Mouse (Mus musculus): ENCODE measurements around the gene Jup. TPM values are rescaled to one million over a fixed set of nuclear protein-coding genes. Genes with fewer than 3 reads are reported as not detected.

Jup gene
- polyA plus RNA-seq, 1 experiment from 2014 or later, result 26.7 TPM

DNA sequence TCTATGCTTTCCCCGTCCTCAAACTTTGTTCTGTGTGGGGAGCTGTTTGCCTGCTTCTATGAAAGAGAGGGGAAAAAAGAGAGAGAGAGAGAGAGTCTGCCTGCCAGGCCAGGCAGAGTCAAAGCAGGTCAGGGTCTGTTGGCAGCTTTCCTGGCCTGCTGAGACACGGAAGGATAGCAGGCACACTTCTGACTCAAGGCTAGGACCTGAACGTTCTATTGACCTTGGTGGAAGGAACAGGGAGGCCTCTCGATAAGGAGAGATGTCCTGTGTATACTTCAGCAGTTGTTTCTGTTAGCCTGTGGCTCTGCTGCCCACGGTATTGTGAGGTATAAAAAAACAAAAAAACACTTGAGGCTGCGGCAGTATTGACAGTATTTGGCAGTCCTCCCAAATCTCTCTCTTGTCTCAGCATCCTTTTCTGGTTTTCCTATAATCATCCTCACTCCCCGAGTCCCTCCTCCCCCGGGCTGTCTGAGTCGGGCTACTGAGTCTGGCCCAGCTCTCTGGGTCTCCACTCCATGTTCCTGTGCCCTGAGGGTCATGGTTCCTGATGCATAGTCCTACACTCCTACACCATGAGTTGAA is 31.1 kb upstream of the Jup start:
- H3K9ac ChIP-seq (ENCODE audit: low read depth, low read length), result no peak overlapping the region
- H3K4me1 ChIP-seq (replicated peaks; ENCODE audit: control insufficient read depth, insufficient read depth, low read length), result no peaks in the 10 kb centered on the region
- no peak overlapping the region for H3K4me3 ChIP-seq (ENCODE audit: low read depth, low read length)
- DNase-seq (ENCODE audit: low spot score), result no peak
- H3K27me3 ChIP-seq (ENCODE audit: control insufficient read depth, insufficient read depth, low read length), result no peaks in the 10 kb centered on the region
- 85% methylated on average over 9 of the region's 9 CpGs for WGBS
- H3K36me3 ChIP-seq (ENCODE audit: control insufficient read depth, insufficient read depth, low read length), result no peaks in the 10 kb centered on the region
- H3K4me2 ChIP-seq (replicated peaks; ENCODE audit: low read depth, low read length), result no peak overlapping the region
- ATAC-seq (ENCODE audit: low FRiP score), result no peak
- H3K9me3 ChIP-seq (ENCODE audit: control insufficient read depth, low read length), result no peaks in the 10 kb centered on the region
- no peak overlapping the region for H3K27ac ChIP-seq (ENCODE audit: low read depth, low read length)

DNA sequence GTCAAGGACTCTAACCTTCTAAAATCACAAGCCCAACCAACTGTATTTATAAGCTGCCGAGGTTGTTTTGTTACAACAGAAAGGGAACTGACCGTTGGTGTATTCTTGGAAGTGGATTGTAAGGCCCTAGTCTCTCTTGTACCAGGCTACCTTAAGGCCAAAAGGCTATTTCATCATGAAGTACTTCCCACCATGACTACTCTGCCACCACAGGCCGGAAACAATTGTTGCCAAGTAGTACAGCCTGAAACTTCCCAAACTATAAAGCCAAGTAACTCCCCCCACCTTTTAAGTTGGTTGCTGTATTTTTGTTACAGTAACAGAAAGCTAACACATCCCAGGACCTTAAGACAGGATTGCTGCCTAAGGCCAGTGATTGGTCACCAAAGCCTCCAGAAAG is 29.3 kb upstream of the Jup start:
- Histone ChIP-seq H3K4me1 (replicated peaks; ENCODE audit: control insufficient read depth, insufficient read depth, low read length) (no peaks in the 10 kb centered on the region), H3K4me3 (ENCODE audit: low read depth, low read length) (no peak overlapping the region), H3K9me3 (ENCODE audit: control insufficient read depth, low read length) (no peaks in the 10 kb centered on the region), H3K9ac (ENCODE audit: low read depth, low read length) (no peak overlapping the region), H3K4me2 (replicated peaks; ENCODE audit: low read depth, low read length) (no peak overlapping the region), H3K36me3 (ENCODE audit: control insufficient read depth, insufficient read depth, low read length) (no peaks in the 10 kb centered on the region), H3K27me3 (ENCODE audit: control insufficient read depth, insufficient read depth, low read length) (no peaks in the 10 kb centered on the region), H3K27ac (ENCODE audit: low read depth, low read length) (no peak overlapping the region)
- WGBS, result 87% methylated on average over 3 of the region's 3 CpGs
- ATAC-seq (ENCODE audit: low FRiP score) (no peak), DNase-seq (ENCODE audit: low spot score) (no peak)

DNA sequence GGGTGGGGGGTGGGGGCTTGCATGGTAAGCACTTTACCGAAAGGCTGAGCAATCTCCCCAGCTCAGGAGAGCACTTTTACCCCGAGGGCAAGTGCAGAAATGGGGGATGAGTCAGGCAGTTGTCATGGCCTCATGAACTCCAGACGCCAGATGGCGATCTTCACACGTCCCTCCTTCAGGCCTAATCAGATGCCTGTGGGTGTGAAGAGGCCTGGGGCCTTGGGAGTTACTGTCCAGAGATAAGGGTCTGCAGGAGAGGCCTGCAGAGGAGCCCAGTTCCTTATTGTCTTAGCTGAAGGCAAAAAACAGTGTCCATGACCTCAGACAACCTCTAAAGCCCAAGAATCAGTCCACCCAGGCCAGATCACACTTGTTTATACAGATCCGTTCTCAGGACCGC is 28.3 kb upstream of the Jup start:
- WGBS, result 36% methylated on average over 7 of the region's 7 CpGs

DNA sequence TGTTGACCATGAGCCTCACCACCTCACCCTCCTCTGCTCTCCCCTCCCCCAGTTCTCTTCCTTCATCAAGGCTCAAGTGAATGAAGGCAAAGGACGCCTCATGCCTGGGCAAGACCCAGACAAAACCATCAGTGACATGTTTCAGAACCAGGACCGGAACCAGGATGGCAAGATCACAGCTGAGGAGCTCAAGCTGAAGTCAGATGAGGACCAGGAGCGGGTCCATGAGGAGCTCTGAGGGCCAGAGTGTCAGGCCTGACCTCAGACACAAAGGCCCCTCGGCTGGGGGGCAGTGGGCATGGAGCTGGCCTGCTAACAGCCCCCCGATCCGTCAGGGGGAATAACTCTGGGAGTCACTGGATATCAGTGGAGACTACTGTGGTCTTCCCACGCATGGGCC is 26.3 kb upstream of the Jup start:
- 91% methylated on average over 7 of the region's 7 CpGs for WGBS
- H3K27me3 ChIP-seq (ENCODE audit: control insufficient read depth, insufficient read depth, low read length), result no peaks in the 10 kb centered on the region
- H3K4me3 ChIP-seq (ENCODE audit: low read depth, low read length), result no peak overlapping the region
- H3K9me3 ChIP-seq (ENCODE audit: control insufficient read depth, low read length), result no peaks in the 10 kb centered on the region
- no peaks in the 10 kb centered on the region for H3K36me3 ChIP-seq (ENCODE audit: control insufficient read depth, insufficient read depth, low read length)
- no peak overlapping the region for H3K4me2 ChIP-seq (replicated peaks; ENCODE audit: low read depth, low read length)
- no peak for DNase-seq (ENCODE audit: low spot score)
- no peaks in the 10 kb centered on the region for H3K4me1 ChIP-seq (replicated peaks; ENCODE audit: control insufficient read depth, insufficient read depth, low read length)
- no peak overlapping the region for H3K9ac ChIP-seq (ENCODE audit: low read depth, low read length)
- no peak for ATAC-seq (ENCODE audit: low FRiP score)
- H3K27ac ChIP-seq (ENCODE audit: low read depth, low read length), result no peak overlapping the region

More for the DNA sequence above, 28.3 kb upstream of the Jup start:
- Histone ChIP-seq H3K27me3 (ENCODE audit: control insufficient read depth, insufficient read depth, low read length) (no peaks in the 10 kb centered on the region), H3K4me1 (replicated peaks; ENCODE audit: control insufficient read depth, insufficient read depth, low read length) (no peaks in the 10 kb centered on the region), H3K4me2 (replicated peaks; ENCODE audit: low read depth, low read length) (no peak overlapping the region), H3K4me3 (ENCODE audit: low read depth, low read length) (no peak overlapping the region), H3K27ac (ENCODE audit: low read depth, low read length) (no peak overlapping the region), H3K9ac (ENCODE audit: low read depth, low read length) (0 out of 2 replicates have a peak overlapping the region, but pooled peaks have one; percentile 15), H3K9me3 (ENCODE audit: control insufficient read depth, low read length) (no peaks in the 10 kb centered on the region), H3K36me3 (ENCODE audit: control insufficient read depth, insufficient read depth, low read length) (no peaks in the 10 kb centered on the region)
- DNase-seq (ENCODE audit: low spot score) (peak; percentile 68), ATAC-seq (ENCODE audit: low FRiP score) (peak; percentile 57; the same call in 1 of the 2 replicates)

DNA sequence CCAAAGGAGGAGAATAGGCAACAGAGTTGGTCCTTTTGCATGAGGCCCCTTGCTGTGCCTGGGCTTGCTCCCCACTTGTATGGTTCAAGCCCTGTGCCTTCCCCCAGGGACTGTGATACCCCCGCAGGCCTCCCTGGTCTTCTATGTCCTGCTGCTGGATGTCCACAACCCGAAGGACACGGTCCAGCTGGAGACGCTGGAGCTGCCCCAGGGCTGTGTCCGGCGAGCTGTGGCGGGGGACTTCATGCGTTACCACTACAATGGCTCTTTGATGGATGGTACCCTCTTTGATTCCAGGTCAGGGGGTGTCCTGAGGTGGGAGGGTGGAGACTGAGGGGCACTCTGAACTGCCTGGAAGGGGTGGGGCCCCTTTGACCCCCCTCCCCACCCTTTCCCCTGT is 24.0 kb upstream of the Jup start:
- H3K4me2 ChIP-seq (replicated peaks; ENCODE audit: low read depth, low read length), result no peak overlapping the region
- 39% methylated on average over 7 of the region's 8 CpGs for WGBS
- no peaks in the 10 kb centered on the region for H3K4me1 ChIP-seq (replicated peaks; ENCODE audit: control insufficient read depth, insufficient read depth, low read length)
- H3K27me3 ChIP-seq (ENCODE audit: control insufficient read depth, insufficient read depth, low read length), result no peaks in the 10 kb centered on the region
- DNase-seq (ENCODE audit: low spot score) (no peak), ATAC-seq (ENCODE audit: low FRiP score) (no peak)
- H3K36me3 ChIP-seq (ENCODE audit: control insufficient read depth, insufficient read depth, low read length), result no peaks in the 10 kb centered on the region
- H3K4me3 ChIP-seq (ENCODE audit: low read depth, low read length), result no peak overlapping the region
- no peaks in the 10 kb centered on the region for H3K9me3 ChIP-seq (ENCODE audit: control insufficient read depth, low read length)
- no peak overlapping the region for H3K9ac ChIP-seq (ENCODE audit: low read depth, low read length)
- no peak overlapping the region for H3K27ac ChIP-seq (ENCODE audit: low read depth, low read length)

DNA sequence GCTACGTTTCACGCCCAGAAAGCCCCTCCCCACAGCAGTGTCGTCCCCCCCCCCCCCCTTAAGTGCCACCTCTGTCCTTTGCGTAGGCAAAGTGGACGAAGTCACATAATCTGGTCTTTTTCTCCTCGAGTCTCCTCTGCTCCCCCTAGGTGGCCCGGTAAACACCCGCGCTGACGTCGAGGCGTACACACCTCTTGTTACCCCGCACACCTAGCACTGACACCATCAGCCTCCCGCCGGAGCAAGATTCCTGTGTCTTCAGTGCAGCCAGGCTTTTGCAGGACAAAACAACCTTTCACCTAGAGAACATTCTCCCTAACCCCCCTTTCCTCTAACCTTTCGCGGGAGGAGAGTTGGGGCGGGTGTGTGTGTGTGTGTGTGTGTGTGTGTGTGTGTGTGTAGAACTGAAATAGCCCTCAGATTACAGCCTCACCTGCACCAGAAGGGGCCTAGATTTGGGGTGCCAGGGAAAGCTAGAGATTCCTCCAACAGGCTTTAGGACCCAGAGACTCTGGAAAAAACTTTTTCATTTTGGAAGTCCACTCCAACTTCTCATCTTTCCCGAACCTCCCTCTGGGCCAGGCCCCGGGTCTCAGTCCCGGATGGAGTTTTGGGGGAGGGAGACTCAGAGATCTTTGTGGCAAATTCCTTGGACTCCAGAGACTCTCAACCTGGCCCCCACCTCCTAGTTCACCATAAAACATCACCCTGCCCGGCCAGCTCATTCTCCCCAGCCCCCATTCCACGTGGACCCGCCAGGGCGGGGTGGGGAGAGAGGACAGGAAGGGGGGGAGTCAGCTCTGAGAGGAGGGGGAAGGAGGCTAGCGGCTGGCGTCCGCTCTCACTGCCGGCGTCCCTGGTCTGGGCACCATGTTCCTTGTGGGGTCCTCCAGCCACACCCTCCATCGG is 17.6 kb upstream of the Jup start, which contains the start of gene Fkbp10:
Gene Fkbp10 (plus strand): TSS at position 784 of the 909 bp plus-strand sequence.
- Histone ChIP-seq H3K27me3 (ENCODE audit: control insufficient read depth, insufficient read depth, low read length) (peaks cover 8% of the 10 kb centered on the region; the same call in 1 of the 2 replicates), H3K27ac (ENCODE audit: low read depth, low read length) (peak within 1 kb of the TSS; percentile 40; the same call in 1 of the 2 replicates), H3K9me3 (ENCODE audit: control insufficient read depth, low read length) (no peaks in the 10 kb centered on the region), H3K36me3 (ENCODE audit: control insufficient read depth, insufficient read depth, low read length) (no peaks in the 10 kb centered on the region), H3K4me2 (replicated peaks; ENCODE audit: low read depth, low read length) (peak within 1 kb of the TSS; percentile 65), H3K9ac (ENCODE audit: low read depth, low read length) (peak within 1 kb of the TSS; percentile 65), H3K4me3 (ENCODE audit: low read depth, low read length) (peak within 1 kb of the TSS; percentile 54), H3K4me1 (replicated peaks; ENCODE audit: control insufficient read depth, insufficient read depth, low read length) (no peaks in the 10 kb centered on the region)
- ATAC-seq (ENCODE audit: low FRiP score) (no peak; the same call in 1 of the 2 replicates), DNase-seq (ENCODE audit: low spot score) (peak; percentile 61)
- 0% methylated on average over 31 of the region's 31 CpGs for whole genome bisulfite sequencing

- peaks cover 8% of the 10 kb centered on the region; the same call in 1 of the 2 replicates for H3K27me3 ChIP-seq (ENCODE audit: control insufficient read depth, insufficient read depth, low read length)
These were observed 16.7 kb upstream of the Jup start, which contains the start of gene P3h4 for GRCm38 (mm10) chr11:100414021-100414913. Gene P3h4, minus strand, starts transcription at chr11:100414836.

GRCm38 (mm10) chr11:100413541-100413940 is 16.0 kb upstream of the Jup start:
- peak overlapping the region; percentile 65; the same call in 1 of the 2 replicates for H3K9ac ChIP-seq (ENCODE audit: low read depth, low read length)
- H3K9me3 ChIP-seq (ENCODE audit: control insufficient read depth, low read length), result no peaks in the 10 kb centered on the region
- peak overlapping the region; percentile 54 for H3K4me3 ChIP-seq (ENCODE audit: low read depth, low read length)
- no peaks in the 10 kb centered on the region for H3K4me1 ChIP-seq (replicated peaks; ENCODE audit: control insufficient read depth, insufficient read depth, low read length)
- 80% methylated on average over 11 of the region's 11 CpGs for WGBS
- H3K27me3 ChIP-seq (ENCODE audit: control insufficient read depth, insufficient read depth, low read length), result peaks cover 8% of the 10 kb centered on the region; the same call in 1 of the 2 replicates
- DNase-seq (ENCODE audit: low spot score) (no peak), ATAC-seq (ENCODE audit: low FRiP score) (no peak)
- peak overlapping the region; percentile 65 for H3K4me2 ChIP-seq (replicated peaks; ENCODE audit: low read depth, low read length)
- H3K27ac ChIP-seq (ENCODE audit: low read depth, low read length), result no peak overlapping the region
- H3K36me3 ChIP-seq (ENCODE audit: control insufficient read depth, insufficient read depth, low read length), result no peaks in the 10 kb centered on the region

More at GRCm38 (mm10) chr11:100414021-100414913, 16.7 kb upstream of the Jup start, which contains the start of gene P3h4:
- Histone ChIP-seq H3K9ac (ENCODE audit: low read depth, low read length) (peak within 1 kb of the TSS; percentile 65), H3K4me2 (replicated peaks; ENCODE audit: low read depth, low read length) (peak within 1 kb of the TSS; percentile 65), H3K27ac (ENCODE audit: low read depth, low read length) (peak within 1 kb of the TSS; percentile 40; the same call in 1 of the 2 replicates), H3K9me3 (ENCODE audit: control insufficient read depth, low read length) (no peaks in the 10 kb centered on the region), H3K4me3 (ENCODE audit: low read depth, low read length) (peak within 1 kb of the TSS; percentile 54), H3K4me1 (replicated peaks; ENCODE audit: control insufficient read depth, insufficient read depth, low read length) (no peaks in the 10 kb centered on the region), H3K36me3 (ENCODE audit: control insufficient read depth, insufficient read depth, low read length) (no peaks in the 10 kb centered on the region)
- peak; percentile 89 for DNase-seq (ENCODE audit: low spot score)
- peak; percentile 91 for ATAC-seq (ENCODE audit: low FRiP score)
- WGBS, result under 1% methylated on average over 88 of the region's 93 CpGs
